Mouse (Mus musculus): ENCODE results near the gene Gm49342. TPM values are rescaled to one million over a fixed set of nuclear protein-coding genes. Genes with fewer than 3 reads are reported as not detected.
"Not testable (repeated sequence)": the region's sequence is repeated elsewhere in the genome, so short reads cannot be mapped to it uniquely, and the experiment has no call there.

The Gm49342 gene
- polyA plus RNA-seq, 1 experiment: 5.5 TPM

- Histone ChIP-seq H3K36me3 (ENCODE audit: control insufficient read depth, insufficient read depth, low read length) (no peaks in the 10 kb centered on the region), H3K4me3 (ENCODE audit: control insufficient read depth, low read depth, low read length) (no peak overlapping the region), H3K27me3 (ENCODE audit: control insufficient read depth, insufficient read depth, low read length) (no peaks in the 10 kb centered on the region), H3K4me1 (ENCODE audit: control insufficient read depth, insufficient read depth, low read length) (no peaks in the 10 kb centered on the region), H3K27ac (ENCODE audit: control insufficient read depth, insufficient read depth, low read depth, low read length) (no peak overlapping the region)
- TF ChIP-seq POLR2A (IDR thresholded peaks at IDR 0.05; ENCODE audit: control insufficient read depth, low read depth, low read length) (no peak), CTCF (IDR thresholded peaks at IDR 0.05; ENCODE audit: control insufficient read depth, insufficient read depth, insufficient replicate concordance, low read depth, low read length) (no peak)
Measured at GRCm38 (mm10) chr14:50968216-50968980, 24.1 kb downstream of the Gm49342 start.

DNA sequence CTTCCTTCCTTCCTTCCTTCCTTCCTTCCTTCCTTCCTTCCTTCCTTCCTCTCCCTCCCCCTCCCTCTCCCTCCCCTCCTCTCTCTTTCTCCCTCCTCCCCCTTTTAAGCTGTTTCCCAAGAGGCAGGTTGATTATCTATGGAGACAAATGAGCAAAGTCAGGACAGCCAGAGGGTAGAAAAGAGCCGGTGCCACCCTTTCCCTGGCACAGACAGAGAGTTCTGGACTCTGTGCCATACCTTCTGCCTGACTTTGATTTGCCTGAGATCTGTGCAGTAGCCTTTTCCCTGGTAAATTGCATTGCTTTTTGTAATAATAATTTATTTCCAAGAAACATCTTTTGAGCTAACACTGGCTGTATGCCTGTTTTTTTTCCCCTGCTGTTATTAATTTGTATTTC, 24.7 kb downstream of the Gm49342 start:
- H3K27ac ChIP-seq (ENCODE audit: control insufficient read depth, insufficient read depth, low read depth, low read length): no peak overlapping the region
- H3K36me3 ChIP-seq (ENCODE audit: control insufficient read depth, insufficient read depth, low read length): no peaks in the 10 kb centered on the region
- H3K4me1 ChIP-seq (ENCODE audit: control insufficient read depth, insufficient read depth, low read length): no peaks in the 10 kb centered on the region
- TF ChIP-seq POLR2A (IDR thresholded peaks at IDR 0.05; ENCODE audit: control insufficient read depth, low read depth, low read length): no peak
- no peak for TF ChIP-seq CTCF (IDR thresholded peaks at IDR 0.05; ENCODE audit: control insufficient read depth, insufficient read depth, insufficient replicate concordance, low read depth, low read length)
- no peaks in the 10 kb centered on the region for H3K27me3 ChIP-seq (ENCODE audit: control insufficient read depth, insufficient read depth, low read length)
- H3K4me3 ChIP-seq (ENCODE audit: control insufficient read depth, low read depth, low read length): no peak overlapping the region

DNA sequence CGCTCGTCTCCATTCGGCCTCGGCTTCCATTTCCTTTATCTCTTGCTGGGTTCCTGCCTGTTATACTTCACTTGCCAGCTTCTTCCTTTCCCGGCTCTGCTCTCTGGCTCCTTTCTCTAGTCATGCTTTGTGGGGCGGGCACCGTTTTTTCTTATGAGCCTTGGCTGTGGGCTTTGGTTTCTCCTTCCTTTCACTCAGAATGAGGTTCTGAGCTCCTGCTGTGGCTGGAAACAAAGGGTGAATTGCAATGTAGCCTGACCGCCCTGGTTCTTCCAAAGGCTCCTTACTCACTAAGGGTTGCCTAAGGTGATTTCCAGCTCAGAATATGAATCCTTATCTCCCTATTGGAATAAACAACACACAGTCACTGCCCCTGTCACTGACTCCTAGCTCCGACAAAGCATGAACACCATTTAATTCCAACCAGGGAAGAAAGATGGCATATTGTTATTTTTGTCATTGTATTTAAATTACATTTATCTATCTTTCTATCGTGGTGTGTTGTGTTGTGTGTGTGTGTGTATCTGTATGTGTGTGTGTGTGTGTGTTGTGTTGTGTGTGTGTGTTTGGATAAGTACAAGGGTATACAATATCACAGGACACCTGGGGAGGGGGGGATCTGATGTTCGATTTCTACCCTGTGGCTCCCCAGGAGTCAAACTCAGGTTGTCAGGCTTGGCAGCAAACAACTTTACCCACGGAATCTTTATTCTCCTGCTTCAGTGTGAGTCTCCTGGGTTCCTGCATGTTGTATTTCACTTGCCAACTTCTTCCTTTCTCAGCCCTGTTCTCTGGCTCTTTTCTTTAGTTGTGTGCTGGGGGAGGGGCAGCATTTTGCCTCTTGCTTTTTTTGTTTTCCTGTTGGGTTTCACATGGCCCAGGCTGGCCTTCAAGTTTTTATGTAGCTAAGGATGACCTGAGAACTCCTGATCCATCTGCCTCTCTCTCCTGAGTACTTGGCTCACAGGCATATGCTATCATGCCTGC, 25.5 kb downstream of the Gm49342 start:
- TF ChIP-seq CTCF (IDR thresholded peaks at IDR 0.05; ENCODE audit: control insufficient read depth, insufficient read depth, insufficient replicate concordance, low read depth, low read length): no peak
- no peak for TF ChIP-seq POLR2A (IDR thresholded peaks at IDR 0.05; ENCODE audit: control insufficient read depth, low read depth, low read length)
- Histone ChIP-seq H3K36me3 (ENCODE audit: control insufficient read depth, insufficient read depth, low read length) (no peaks in the 10 kb centered on the region), H3K27me3 (ENCODE audit: control insufficient read depth, insufficient read depth, low read length) (no peaks in the 10 kb centered on the region), H3K4me1 (ENCODE audit: control insufficient read depth, insufficient read depth, low read length) (no peaks in the 10 kb centered on the region), H3K4me3 (ENCODE audit: control insufficient read depth, low read depth, low read length) (no peak overlapping the region), H3K27ac (ENCODE audit: control insufficient read depth, insufficient read depth, low read depth, low read length) (no peak overlapping the region)

- Histone ChIP-seq H3K4me1 (ENCODE audit: control insufficient read depth, insufficient read depth, low read length) (no peaks in the 10 kb centered on the region), H3K4me3 (ENCODE audit: control insufficient read depth, low read depth, low read length) (no peak overlapping the region), H3K27me3 (ENCODE audit: control insufficient read depth, insufficient read depth, low read length) (no peaks in the 10 kb centered on the region), H3K36me3 (ENCODE audit: control insufficient read depth, insufficient read depth, low read length) (no peaks in the 10 kb centered on the region), H3K27ac (ENCODE audit: control insufficient read depth, insufficient read depth, low read depth, low read length) (no peak overlapping the region)
- TF ChIP-seq CTCF (IDR thresholded peaks at IDR 0.05; ENCODE audit: control insufficient read depth, insufficient read depth, insufficient replicate concordance, low read depth, low read length) (no peak), POLR2A (IDR thresholded peaks at IDR 0.05; ENCODE audit: control insufficient read depth, low read depth, low read length) (no peak)
Measured at GRCm38 (mm10) chr14:50970822-50971221, 26.5 kb downstream of the Gm49342 start.

DNA sequence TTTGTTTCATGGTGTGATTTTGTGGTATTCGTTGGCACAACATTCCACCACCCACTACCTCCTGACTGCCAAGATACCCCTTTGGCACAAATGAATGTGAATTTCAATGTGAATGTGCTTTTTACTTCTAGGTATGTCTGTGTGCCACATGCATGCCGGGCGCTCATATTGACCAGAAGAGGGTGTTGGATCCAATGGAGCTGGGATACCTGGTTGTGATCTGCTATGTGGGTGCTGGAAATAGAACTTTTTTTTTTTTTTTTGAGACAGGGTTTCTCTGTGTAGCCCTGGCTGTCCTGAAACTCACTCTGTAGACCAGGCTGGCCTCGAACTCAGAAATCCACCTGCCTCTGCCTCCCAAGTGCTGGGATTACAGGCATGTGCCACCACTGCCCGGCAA, 28.7 kb downstream of the Gm49342 start:
- H3K27me3 ChIP-seq (ENCODE audit: control insufficient read depth, insufficient read depth, low read length); H3K4me3 ChIP-seq (ENCODE audit: control insufficient read depth, low read depth, low read length); H3K27ac ChIP-seq (ENCODE audit: control insufficient read depth, insufficient read depth, low read depth, low read length); H3K36me3 ChIP-seq (ENCODE audit: control insufficient read depth, insufficient read depth, low read length); H3K4me1 ChIP-seq (ENCODE audit: control insufficient read depth, insufficient read depth, low read length): not testable (repeated sequence)

- no peak overlapping the region for H3K27ac ChIP-seq (ENCODE audit: control insufficient read depth, insufficient read depth, low read depth, low read length)
- no peaks in the 10 kb centered on the region for H3K36me3 ChIP-seq (ENCODE audit: control insufficient read depth, insufficient read depth, low read length)
- no peaks in the 10 kb centered on the region for H3K27me3 ChIP-seq (ENCODE audit: control insufficient read depth, insufficient read depth, low read length)
- TF ChIP-seq CTCF (IDR thresholded peaks at IDR 0.05; ENCODE audit: control insufficient read depth, insufficient read depth, insufficient replicate concordance, low read depth, low read length) (no peak), POLR2A (IDR thresholded peaks at IDR 0.05; ENCODE audit: control insufficient read depth, low read depth, low read length) (no peak)
- no peak overlapping the region for H3K4me3 ChIP-seq (ENCODE audit: control insufficient read depth, low read depth, low read length)
- peaks cover 5% of the 10 kb centered on the region for H3K4me1 ChIP-seq (ENCODE audit: control insufficient read depth, insufficient read depth, low read length)
Measured at GRCm38 (mm10) chr14:50973700-50974099, 29.4 kb downstream of the Gm49342 start.

GRCm38 (mm10) chr14:50975001-50975400, 30.7 kb downstream of the Gm49342 start:
- TF ChIP-seq POLR2A (IDR thresholded peaks at IDR 0.05; ENCODE audit: control insufficient read depth, low read depth, low read length) (no peak), CTCF (IDR thresholded peaks at IDR 0.05; ENCODE audit: control insufficient read depth, insufficient read depth, insufficient replicate concordance, low read depth, low read length) (no peak)

More at GRCm38 (mm10) chr14:50975001-50975400, 30.7 kb downstream of the Gm49342 start:
- no peaks in the 10 kb centered on the region for H3K36me3 ChIP-seq (ENCODE audit: control insufficient read depth, insufficient read depth, low read length)
- H3K27ac ChIP-seq (ENCODE audit: control insufficient read depth, insufficient read depth, low read depth, low read length): no peak overlapping the region
- H3K4me3 ChIP-seq (ENCODE audit: control insufficient read depth, low read depth, low read length): no peak overlapping the region
- H3K4me1 ChIP-seq (ENCODE audit: control insufficient read depth, insufficient read depth, low read length): peaks cover 8% of the 10 kb centered on the region
- H3K27me3 ChIP-seq (ENCODE audit: control insufficient read depth, insufficient read depth, low read length): no peaks in the 10 kb centered on the region
